Mouse (Mus musculus) mouse embryonic stem cell (cell line): ENCODE results near the gene Wnt2b.

Source experiments
- in situ Hi-C, 2 experiments: fragments of 300-500 bp; cut with MboI; formaldehyde crosslinking; loops; 1 replicate in 1 of 2; 3 replicates in 1 of 2; pipeline ENCODE4 v1.14.3; 2019 to 2020; ENCODE audit warnings: low sequenced_read_pairs in 2 of 2, low pct_unique_long_range_greater_than_20kb in 1 of 2, mixed read lengths in 1 of 2; ENCODE audit not compliant: unreplicated experiment in 1 of 2

Wnt2b gene

GRCm38 (mm10) chr3:104967548-104968300, 6.0 kb upstream of the Wnt2b start:
- in situ Hi-C loops: loop anchor here (10.0 to 25.0 kb wide), 2 partner anchors 180 to 193 kb away; partner anchors contain the start of genes Fam19a3 (in 1 of the 2), Ppm1j (in 1 of the 2) and Rhoc (in 1 of the 2)

DNA sequence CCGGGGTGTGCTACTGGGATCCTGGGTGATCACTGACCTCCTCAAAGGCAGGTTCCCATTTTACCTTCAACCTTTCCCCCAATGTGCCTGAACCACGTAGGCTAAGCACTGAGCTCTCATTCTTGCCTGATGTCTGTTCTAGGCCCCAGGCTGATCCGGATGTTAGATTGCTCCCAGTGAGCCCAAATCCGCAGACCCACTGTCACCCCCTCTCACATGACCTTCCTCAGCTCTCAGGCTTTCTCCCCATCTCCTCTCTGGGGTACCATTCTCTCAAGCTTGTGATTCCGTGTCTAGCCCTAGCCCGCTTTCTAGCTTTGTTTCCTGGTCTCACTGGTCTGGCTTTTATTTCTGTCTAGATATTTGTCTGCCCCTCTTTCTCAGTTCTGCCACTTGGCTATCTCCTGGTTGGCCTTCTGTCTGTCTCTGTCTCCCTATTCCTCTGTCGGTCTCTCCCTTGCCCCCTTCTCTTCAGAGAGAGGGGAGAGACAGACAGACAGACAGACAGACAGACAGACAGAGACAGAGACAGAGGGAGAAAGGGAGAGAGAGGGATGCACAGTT, 4.4 kb upstream of the Wnt2b start:
- in situ Hi-C loops: loop anchor here (10.0 to 25.0 kb wide), 2 partner anchors 179 to 191 kb away; partner anchors contain the start of genes Fam19a3 (in 1 of the 2), Ppm1j (in 1 of the 2) and Rhoc (in 1 of the 2)

DNA sequence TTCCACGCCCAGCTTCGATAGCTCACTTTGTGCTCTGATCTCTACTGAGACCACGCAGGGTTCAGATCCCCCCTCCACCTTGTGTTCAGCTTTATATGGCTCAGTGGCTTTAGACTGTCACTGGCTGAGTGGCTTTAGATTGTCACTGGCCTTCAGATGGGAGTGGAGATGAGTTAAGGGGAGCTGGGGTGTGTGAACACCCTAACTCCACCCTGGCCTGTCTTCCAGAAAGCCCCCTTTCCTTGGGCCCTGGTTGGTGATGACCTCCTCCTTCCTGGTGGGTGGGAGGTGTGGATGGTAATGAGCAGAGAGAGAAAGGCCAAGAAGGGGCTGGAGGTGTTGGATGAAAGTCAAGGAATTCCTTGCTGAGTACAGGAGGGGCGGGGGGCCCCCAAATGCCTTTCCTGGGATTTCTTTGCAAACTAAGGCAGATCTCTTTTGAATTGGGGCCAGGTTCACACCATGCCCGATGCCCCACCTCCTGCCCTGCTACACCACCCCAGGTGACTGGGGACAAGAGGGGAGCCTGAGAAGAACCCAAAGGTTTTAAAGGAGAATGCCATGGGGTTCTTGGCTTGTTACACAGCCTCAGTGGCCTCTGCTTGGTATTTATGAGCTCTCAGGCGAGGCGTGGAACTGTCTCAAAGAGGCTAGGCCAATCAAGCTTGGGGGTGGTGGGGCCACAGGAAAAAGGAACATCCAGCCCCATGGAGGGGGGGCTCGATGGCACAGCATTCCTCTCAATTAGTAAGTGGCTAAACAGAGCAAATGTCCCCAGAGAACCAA, 3.5 kb upstream of the Wnt2b start:
- in situ Hi-C loops: loop anchor here (10.0 to 25.0 kb wide), 2 partner anchors 178 to 190 kb away; partner anchors contain the start of genes Fam19a3 (in 1 of the 2), Ppm1j (in 1 of the 2) and Rhoc (in 1 of the 2)

GRCm38 (mm10) chr3:104963331-104964276, 1.9 kb upstream of the Wnt2b start:
- in situ Hi-C loops: loop anchor here (10.0 to 25.0 kb wide), 2 partner anchors 176 to 189 kb away; partner anchors contain the start of genes Fam19a3 (in 1 of the 2), Ppm1j (in 1 of the 2) and Rhoc (in 1 of the 2)

DNA sequence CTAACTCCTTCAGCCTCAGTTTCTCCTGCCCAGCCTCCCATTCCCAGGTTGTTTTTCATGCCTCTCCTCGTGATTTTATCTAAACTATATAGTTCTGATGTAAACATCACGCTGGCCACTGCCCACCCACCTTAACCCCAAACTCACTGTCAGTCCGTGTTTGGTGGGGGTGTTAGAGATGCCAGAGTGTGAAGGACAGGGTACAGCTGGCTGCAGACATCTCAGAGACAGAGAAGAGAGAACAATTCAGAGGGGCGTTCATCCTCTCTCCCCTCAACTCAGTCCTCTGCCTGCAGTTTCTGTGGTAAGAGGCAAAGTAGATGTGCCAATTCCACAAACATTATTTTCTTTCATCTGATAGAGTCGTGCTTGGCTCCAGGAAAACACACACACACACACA, 1.1 kb upstream of the Wnt2b start:
- in situ Hi-C loops: loop anchor here (10.0 to 25.0 kb wide), 2 partner anchors 176 to 188 kb away; partner anchors contain the start of genes Fam19a3 (in 1 of the 2), Ppm1j (in 1 of the 2) and Rhoc (in 1 of the 2)

DNA sequence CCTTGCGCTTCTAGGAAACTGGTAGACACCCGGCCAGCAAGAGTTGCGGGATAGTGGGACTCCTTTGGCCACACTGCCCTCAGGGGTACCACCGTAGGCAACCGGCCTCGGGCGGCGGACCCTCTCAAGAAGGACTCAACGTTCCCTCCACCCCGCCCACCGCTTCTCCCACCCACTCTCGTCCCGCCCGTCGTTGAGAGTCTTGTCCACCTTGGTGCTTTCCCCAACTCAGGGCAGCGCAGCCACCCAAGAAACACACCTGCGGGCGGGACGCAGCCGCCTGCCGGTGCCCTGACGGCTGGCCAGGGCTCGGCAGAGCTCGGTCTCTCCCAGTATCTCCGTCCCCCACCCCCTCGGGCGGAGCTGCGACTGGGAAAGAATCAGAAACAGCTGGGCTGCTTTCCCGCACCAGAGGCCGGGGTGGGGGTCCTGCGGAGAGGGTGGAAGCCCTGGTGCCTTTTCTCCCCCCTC, 455 bp upstream of the Wnt2b start:
- in situ Hi-C loops: loop anchor here (10.0 to 25.0 kb wide), 2 partner anchors 175 to 187 kb away; partner anchors contain the start of genes Fam19a3 (in 1 of the 2), Ppm1j (in 1 of the 2) and Rhoc (in 1 of the 2)

DNA sequence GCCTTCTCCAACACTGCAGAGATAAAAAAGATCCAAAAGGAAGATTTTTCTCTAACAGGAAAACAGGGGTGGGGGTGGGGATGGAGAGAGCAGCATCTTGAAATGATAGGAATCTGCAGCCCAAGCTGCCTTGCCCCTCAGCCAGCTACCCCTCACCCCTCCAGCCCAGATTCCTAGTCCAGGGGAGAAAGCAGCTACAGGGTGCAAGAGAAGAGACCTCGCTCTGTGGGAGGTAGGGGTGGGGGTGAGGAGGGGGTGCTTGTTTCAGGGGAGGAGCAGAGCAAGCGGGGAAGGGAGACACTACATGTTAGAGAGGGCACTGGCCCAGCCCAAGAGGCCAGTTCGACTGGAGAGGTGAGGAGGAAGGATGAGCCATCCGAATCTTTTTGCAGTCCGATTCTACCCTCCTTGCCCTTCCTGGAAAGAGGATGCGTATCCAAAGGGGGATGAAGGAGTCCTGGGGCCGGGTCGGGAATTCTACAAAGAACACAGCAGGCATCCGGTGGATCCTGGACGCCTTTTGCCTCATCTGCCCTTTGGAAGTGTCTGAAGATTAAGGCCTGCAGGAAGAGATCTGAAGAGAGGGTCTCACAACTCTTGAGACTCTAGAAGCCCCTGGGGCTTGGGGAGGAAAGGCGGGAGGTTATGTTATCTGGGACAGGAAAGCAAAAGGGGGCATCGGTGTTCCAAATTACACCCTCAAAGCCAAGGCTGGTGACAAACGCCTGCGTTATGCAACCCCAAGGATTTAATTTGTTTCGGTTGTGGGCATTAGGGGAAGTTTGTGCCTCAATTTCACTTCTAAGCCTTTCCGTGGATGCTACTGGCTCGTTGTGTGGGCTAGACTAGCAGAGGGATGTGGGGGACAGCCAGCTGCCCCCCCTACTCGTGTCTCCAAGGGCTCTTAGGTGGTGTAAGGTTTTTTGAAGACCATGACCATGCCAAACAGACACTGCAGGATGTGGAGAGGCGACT, 1.4 kb downstream of the Wnt2b start:
- in situ Hi-C loops: loop anchor here (10.0 to 25.0 kb wide), 2 partner anchors 173 to 186 kb away; partner anchors contain the start of genes Fam19a3 (in 1 of the 2), Ppm1j (in 1 of the 2) and Rhoc (in 1 of the 2)

- in situ Hi-C loops: loop anchor here in 1 of 2 experiments (25.0 kb wide), 1 partner anchor 169 kb away; the partner anchor contains the start of genes Fam19a3, Ppm1j and Rhoc
Observed at GRCm38 (mm10) chr3:104956131-104956581, 5.6 kb downstream of the Wnt2b start.

- in situ Hi-C loops: loop anchor here in 1 of 2 experiments (25.0 kb wide), 1 partner anchor 167 kb away; the partner anchor contains the start of genes Fam19a3, Ppm1j and Rhoc
Observed at GRCm38 (mm10) chr3:104954551-104954950, 7.2 kb downstream of the Wnt2b start.

DNA sequence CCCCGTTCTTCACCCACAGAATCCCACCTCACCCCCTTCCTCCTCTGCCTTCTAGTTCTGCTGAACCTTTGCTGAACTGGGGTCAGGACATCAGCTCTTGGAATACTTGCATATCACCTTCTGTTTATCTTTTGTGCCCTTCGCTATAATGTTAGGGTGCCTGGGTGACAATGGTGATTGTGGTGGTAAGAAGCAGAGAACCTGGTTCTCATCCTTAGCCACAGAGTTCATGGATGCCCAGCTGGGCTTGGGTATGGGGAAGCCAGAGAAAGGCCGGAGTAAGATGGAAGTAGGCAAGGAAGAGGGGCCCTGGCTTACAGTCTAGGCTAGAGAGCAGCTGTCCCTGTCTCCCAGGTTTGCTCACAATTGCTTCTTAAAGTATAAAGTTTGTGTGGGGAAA, 7.6 kb downstream of the Wnt2b start:
- in situ Hi-C loops: loop anchor here in 1 of 2 experiments (25.0 kb wide), 1 partner anchor 167 kb away; the partner anchor contains the start of genes Fam19a3, Ppm1j and Rhoc

DNA sequence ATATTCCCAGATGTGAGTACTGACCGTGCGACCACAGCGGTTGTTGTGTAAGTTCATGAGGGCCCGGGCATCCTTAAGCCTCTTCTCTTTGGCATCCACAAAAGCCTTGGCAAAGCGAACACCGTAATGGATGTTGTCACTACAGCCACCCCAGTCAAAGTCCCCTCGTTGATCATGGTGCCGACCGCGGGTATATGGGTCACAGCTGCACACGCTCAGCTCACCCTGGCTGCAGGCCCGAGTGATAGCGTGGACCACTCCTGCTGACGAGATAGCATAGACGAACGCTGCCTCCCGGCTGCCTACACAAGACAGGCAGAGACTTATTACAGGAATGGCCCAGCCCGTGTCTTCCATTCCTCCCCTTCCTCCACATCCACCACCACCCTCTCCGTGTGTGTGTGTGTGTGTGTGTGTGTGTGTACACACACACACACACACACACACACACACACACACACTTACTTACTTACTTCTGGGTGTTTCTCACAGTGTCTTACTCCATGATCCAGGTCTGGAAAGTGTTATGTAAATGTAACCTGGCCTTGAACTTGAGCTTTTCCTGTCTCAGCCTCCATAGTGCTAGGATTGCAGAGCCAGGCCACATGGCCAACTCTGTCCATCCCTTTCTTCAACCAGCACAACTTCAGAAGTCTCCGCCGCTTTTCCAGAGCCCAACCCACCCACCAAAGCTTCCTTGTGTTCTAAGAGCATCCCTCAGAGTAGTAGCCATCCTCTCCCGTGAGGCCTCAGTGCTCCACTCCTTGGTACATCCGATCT, 8.6 kb downstream of the Wnt2b start:
- in situ Hi-C loops: loop anchor here in 1 of 2 experiments (25.0 kb wide), 1 partner anchor 166 kb away; the partner anchor contains the start of genes Fam19a3, Ppm1j and Rhoc

GRCm38 (mm10) chr3:104950926-104951325, 10.8 kb downstream of the Wnt2b start:
- in situ Hi-C loops: loop anchor here in 1 of 2 experiments (25.0 kb wide), 1 partner anchor 164 kb away; the partner anchor contains the start of genes Fam19a3, Ppm1j and Rhoc

GRCm38 (mm10) chr3:104944894-104945293, 16.8 kb downstream of the Wnt2b start:
- in situ Hi-C loops: no loop called here

GRCm38 (mm10) chr3:104943333-104943732, 18.4 kb downstream of the Wnt2b start:
- in situ Hi-C loops: no loop called here

- in situ Hi-C loops: no loop called here
Observed at GRCm38 (mm10) chr3:104942682-104943081, 19.0 kb downstream of the Wnt2b start.
